Mouse (Mus musculus) lung, embryonic 15.5 days (tissue): ENCODE data around the gene Olfr866. TPM values are rescaled to one million over a fixed set of nuclear protein-coding genes. Genes with fewer than 3 reads are reported as not detected.

Experiments used
- ATAC-seq: fragments of 200-750 bp; cut with Nextera tagmentation; 2 replicates; pipeline ENCODE4 v1.8.0; 2017; ENCODE audit warnings: moderate number of reproducible peaks, borderline replicate concordance; ENCODE audit not compliant: low FRiP score, low TSS enrichment; ENCODE audit errors: extremely low read depth
- H3K27ac ChIP-seq: fragments of 300-500 bp; sonication (generic); 2 replicates; pipeline ENCODE4 v1.5.1; 2015; ENCODE audit warnings: moderate library complexity, mild to moderate bottlenecking, inconsistent platforms
- H3K27me3 ChIP-seq: fragments of 300-500 bp; sonication (generic); 2 replicates; pipeline ENCODE4 v1.6.1; 2015; ENCODE audit warnings: inconsistent platforms
- H3K36me3 ChIP-seq: fragments of 300-500 bp; sonication (generic); 2 replicates; pipeline ENCODE4 v1.6.1; 2015; ENCODE audit warnings: inconsistent platforms
- H3K4me1 ChIP-seq: fragments of 300-500 bp; sonication (generic); 2 replicates; pipeline ENCODE4 v1.6.1; 2015; ENCODE audit warnings: inconsistent platforms
- H3K4me2 ChIP-seq: fragments of 300-500 bp; sonication (generic); 2 replicates; pipeline ENCODE4 v1.6.1; 2015; ENCODE audit warnings: inconsistent platforms, mild to moderate bottlenecking, moderate library complexity
- H3K4me3 ChIP-seq: fragments of 300-500 bp; sonication (generic); 2 replicates; pipeline ENCODE4 v1.5.1; 2015; ENCODE audit warnings: mild to moderate bottlenecking, inconsistent platforms
- H3K9ac ChIP-seq: fragments of 300-500 bp; sonication (generic); 2 replicates; pipeline ENCODE4 v1.6.1; 2015; ENCODE audit warnings: inconsistent platforms
- H3K9me3 ChIP-seq: fragments of 300-500 bp; sonication (generic); 2 replicates; pipeline ENCODE4 v1.6.1; 2016; ENCODE audit warnings: inconsistent platforms
- WGBS: fragments of 180-500 bp; shearing (Covaris S2); methylation state at CpG from one replicate; pipeline ENCODE4 v1.1.7; 2015; 5-methylcytosine and 5-hydroxymethylcytosine counted together
- microRNA-seq: library from miRNA; unstranded; fragments of <30 nt; microRNA quantifications from one replicate; pipeline ENCODE4, GENCODE M21; 2016
- polyA plus RNA-seq: library from polyadenylated mRNA; unstranded; fragments of >200 nt; fragmentation: Nextera tagmentation; extraction: Ambion mirVana; gene quantifications from 2 replicates; pipeline ENCODE4 v1.2.1, GENCODE M21; 2015

The Olfr866 gene
- polyA plus RNA-seq = not detected in 2 replicates

DNA sequence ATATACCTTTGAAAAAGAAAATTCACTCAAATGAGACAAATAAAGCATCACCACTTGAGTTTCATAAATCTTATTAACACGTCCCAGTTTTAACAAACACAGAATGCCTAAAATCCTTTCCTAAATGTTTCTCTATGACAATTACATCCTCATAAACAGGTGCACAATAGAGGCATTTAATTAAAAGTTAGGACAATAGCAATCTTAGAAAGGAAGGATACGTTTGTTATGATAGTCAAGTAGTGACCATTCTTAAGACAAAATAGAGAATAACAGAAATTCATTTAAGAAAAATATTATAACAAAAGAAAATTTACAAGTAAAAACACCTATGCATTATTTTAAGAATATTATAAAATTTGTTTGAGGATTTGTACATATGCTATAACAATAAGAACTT, at the start of gene Olfr866:
Gene Olfr866 (minus strand): TSS at position 101 of the 400 bp plus-strand sequence.
- Histone ChIP-seq H3K27ac (no peak within 1 kb of the TSS), H3K36me3 (no peaks in the 10 kb centered on the region), H3K4me1 (no peaks in the 10 kb centered on the region), H3K27me3 (no peaks in the 10 kb centered on the region), H3K9me3 (no peaks in the 10 kb centered on the region), H3K4me3 (no peak within 1 kb of the TSS), H3K9ac (no peak within 1 kb of the TSS), H3K4me2 (no peak within 1 kb of the TSS)
- 62% methylated on average over 2 of the region's 2 CpGs for WGBS
- ATAC-seq = no peak

DNA sequence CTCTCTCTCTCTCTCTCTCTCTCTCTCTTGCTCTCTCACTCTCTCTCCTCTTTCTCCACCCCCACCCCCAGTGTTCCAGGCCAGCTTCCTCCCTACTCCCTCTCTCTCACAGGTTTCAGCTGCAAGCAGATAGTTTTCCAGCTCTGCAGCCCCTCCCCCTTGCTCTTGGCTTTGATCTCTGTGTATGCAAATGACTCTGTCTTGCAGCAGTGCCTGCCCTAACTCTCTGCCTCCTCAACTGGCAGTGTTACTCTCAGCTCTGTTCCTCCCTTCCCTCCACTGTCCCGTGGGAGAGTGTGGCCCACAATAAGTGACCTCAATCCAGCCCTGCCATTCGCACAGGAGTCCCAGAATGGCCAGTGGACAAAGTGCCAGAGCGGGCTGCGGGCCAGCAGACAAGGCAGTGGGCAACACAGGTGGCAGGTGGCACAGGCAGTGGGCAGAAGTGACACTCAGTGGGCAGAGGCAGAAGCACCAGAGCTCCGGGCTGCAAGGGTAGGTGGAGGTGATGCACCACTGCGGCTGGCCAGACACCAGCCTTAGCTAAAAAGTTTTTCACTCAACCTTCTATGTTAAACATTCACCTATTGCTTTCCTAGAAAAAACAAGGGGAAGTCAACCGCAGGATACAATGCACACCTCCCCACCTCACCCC, 45.8 kb upstream of the Olfr866 start:
- Histone ChIP-seq H3K9ac (no peak overlapping the region), H3K27ac (no peak overlapping the region), H3K4me3 (no peak overlapping the region), H3K4me1 (no peaks in the 10 kb centered on the region), H3K36me3 (no peaks in the 10 kb centered on the region), H3K4me2 (no peak overlapping the region), H3K9me3 (no peaks in the 10 kb centered on the region), H3K27me3 (no peaks in the 10 kb centered on the region)
- no peak for ATAC-seq
- 42% methylated on average over 7 of the region's 7 CpGs for WGBS

DNA sequence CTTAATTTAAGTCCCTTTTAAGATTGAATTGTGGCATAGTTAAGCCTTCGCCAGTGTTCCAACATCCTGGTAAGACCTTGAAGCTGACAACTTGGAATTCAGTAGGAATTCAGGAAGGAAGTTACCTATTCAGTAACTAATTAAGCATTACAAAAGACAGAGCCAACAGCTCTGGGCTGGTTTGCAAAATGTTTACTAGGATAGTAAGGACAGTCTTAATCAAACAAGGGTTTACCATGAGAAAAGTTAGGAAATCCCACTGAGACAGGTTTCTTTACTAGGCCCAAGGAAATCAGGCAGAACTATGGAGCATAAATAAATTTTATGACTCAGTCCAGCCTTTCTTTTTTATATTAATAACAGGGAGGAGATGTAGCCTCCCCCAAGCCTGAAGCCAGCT, 43.5 kb upstream of the Olfr866 start:
- 87% methylated on average over 1 of the region's 1 CpGs for WGBS

DNA sequence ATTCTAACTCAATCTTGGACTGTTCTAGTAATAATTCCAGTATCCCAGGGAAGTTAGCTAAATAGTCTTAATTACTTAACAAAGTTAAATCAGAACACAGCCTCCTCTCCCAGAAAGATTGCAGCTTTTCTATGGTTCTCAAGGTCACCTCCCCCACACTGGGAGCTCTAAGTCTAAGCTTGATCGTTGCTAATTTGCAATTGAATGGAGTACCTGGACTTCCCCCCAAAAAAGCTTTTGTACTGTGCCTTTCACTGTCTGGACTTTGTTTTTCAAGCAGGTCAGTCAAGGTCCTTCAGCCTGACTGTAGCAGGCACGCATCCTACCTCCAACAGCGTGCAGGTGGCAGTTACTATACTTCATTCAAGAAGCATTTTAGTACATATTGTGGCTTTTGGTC, 42.4 kb upstream of the Olfr866 start:
- WGBS = 77% methylated on average over 3 of the region's 3 CpGs
- H3K4me2 ChIP-seq = no peak overlapping the region
- H3K36me3 ChIP-seq = no peaks in the 10 kb centered on the region
- no peak overlapping the region for H3K9ac ChIP-seq
- ATAC-seq = no peak
- H3K27ac ChIP-seq = no peak overlapping the region
- H3K4me3 ChIP-seq = no peak overlapping the region
- no peaks in the 10 kb centered on the region for H3K4me1 ChIP-seq
- no peaks in the 10 kb centered on the region for H3K9me3 ChIP-seq
- no peaks in the 10 kb centered on the region for H3K27me3 ChIP-seq

More for the DNA sequence above, 43.5 kb upstream of the Olfr866 start:
- no peak overlapping the region for H3K9ac ChIP-seq
- H3K4me3 ChIP-seq = no peak overlapping the region
- no peaks in the 10 kb centered on the region for H3K27me3 ChIP-seq
- H3K27ac ChIP-seq = no peak overlapping the region
- no peaks in the 10 kb centered on the region for H3K36me3 ChIP-seq
- no peaks in the 10 kb centered on the region for H3K4me1 ChIP-seq
- no peak for ATAC-seq
- no peak overlapping the region for H3K4me2 ChIP-seq
- H3K9me3 ChIP-seq = no peaks in the 10 kb centered on the region

DNA sequence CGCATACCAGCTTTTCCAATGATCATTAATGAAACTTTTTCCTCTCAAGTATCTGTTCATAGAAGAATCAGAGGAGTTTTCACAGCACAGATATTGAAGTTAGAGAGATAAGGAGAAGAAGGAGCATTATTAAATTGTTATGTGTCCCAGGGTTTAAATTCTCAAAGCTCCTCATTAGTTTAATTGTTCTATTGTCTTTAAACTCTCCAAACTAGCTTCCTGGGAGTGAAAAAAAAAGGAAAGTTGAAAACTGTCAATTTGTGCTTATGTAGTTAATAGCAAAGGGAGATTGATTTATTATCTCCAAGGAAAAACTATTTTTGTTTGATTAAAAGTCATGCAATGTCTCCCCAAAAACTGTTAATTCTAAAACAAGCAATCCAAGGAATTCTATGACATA, 29.6 kb upstream of the Olfr866 start, which contains the start of gene Olfr867:
Gene Olfr867 (minus strand): TSS at position 101 of the 400 bp plus-strand sequence.
- Histone ChIP-seq H3K9ac (no peak within 1 kb of the TSS), H3K27me3 (no peaks in the 10 kb centered on the region), H3K27ac (no peak within 1 kb of the TSS), H3K4me2 (no peak within 1 kb of the TSS), H3K4me3 (no peak within 1 kb of the TSS), H3K36me3 (no peaks in the 10 kb centered on the region), H3K9me3 (no peaks in the 10 kb centered on the region), H3K4me1 (no peaks in the 10 kb centered on the region)
- no peak for ATAC-seq
- WGBS = 66% methylated on average over 1 of the region's 1 CpGs

DNA sequence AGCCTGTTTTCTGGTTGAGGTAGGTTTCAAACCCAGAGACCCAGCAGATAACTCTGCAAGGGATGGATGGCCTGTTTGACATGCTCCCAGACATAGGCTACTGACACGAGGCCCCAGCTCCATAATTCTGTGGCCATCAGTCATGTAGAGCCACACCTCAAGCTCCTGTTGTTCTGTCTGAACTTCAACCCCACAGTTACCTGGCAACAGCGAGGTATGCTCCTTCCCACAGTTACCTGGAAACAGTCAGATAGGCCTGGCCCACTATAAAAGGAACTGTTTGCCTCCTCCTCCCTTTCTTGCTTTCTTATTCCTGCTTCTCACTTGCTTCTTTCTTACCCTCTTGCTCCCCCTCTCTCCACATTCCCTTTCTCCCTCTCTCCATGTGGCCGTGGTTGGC, 20.1 kb upstream of the Olfr866 start:
- no peaks in the 10 kb centered on the region for H3K36me3 ChIP-seq
- H3K27ac ChIP-seq = no peak overlapping the region
- WGBS = 55% methylated on average over 3 of the region's 3 CpGs
- no peaks in the 10 kb centered on the region for H3K4me1 ChIP-seq
- H3K27me3 ChIP-seq = no peaks in the 10 kb centered on the region
- H3K4me2 ChIP-seq = no peak overlapping the region
- H3K9me3 ChIP-seq = 0 out of 2 replicates have a peak, but pooled peaks cover 3% of the 10 kb centered on the region
- no peak overlapping the region for H3K9ac ChIP-seq
- no peak for ATAC-seq
- no peak overlapping the region for H3K4me3 ChIP-seq

Small RNAs within 50 kb of the gene (microRNA-seq; reads per million reads assigned to microRNA genes)
- gene Gm26231 (not detected), gene Gm44395 (not detected)

Other genes with a start within 250 kb of the Olfr866 start
- gene Olfr58, start 247.8 kb downstream of the Olfr866 start, polyA plus RNA-seq = not detected in 2 replicates
- gene Olfr859, start 223.1 kb downstream of the Olfr866 start, polyA plus RNA-seq = not detected in 2 replicates
- not detected in 2 replicates for gene Olfr860, start 178.3 kb downstream of the Olfr866 start, polyA plus RNA-seq
- gene Olfr862, start 140.0 kb downstream of the Olfr866 start, polyA plus RNA-seq = not detected in 2 replicates
- 0.20 and 0.24 TPM in 2 replicates for gene Olfr77, start 111.2 kb downstream of the Olfr866 start, polyA plus RNA-seq
- gene Olfr867, start 29.5 kb upstream of the Olfr866 start, polyA plus RNA-seq = not detected in 2 replicates
- not detected in 2 replicates for gene Olfr868, start 70.6 kb upstream of the Olfr866 start, polyA plus RNA-seq
- gene Olfr869, start 101.0 kb upstream of the Olfr866 start, polyA plus RNA-seq = not detected in 2 replicates
- gene Olfr870, start 146.0 kb upstream of the Olfr866 start, polyA plus RNA-seq = not detected in 2 replicates
- gene Olfr871, start 184.2 kb upstream of the Olfr866 start, polyA plus RNA-seq = not detected in 2 replicates
- not detected in 2 replicates for gene Olfr872, start 209.1 kb upstream of the Olfr866 start, polyA plus RNA-seq